ENCODE assay signal across 8 mouse cellular contexts in the genomic region with DNA sequence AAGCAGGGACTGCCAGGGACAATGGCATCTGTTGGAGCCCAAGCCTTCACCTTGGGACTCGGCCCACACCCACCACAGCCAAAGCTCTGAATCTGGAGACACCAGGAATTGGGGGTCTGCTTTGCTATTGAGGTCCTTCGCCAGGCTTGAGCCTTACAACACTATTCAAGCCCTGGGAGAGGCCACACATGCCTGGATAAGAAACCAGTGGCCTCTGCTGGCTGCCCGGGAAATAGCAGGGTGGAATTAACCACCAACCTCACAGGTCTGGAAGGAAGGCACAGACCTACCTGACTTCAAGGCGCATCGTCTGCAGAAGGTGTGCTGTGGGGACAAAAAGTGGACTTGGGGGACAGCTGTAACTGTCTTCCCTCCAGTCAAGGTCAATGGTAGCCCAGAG. TPM values are rescaled to one million over a fixed set of nuclear protein-coding genes. Genes with fewer than 3 reads are reported as not detected.
A peak's percentile ranks its signal among the peaks of the same experiment; 100 is the strongest.
DNase-seq lines count a peak whose midpoint lies in the region; ATAC-seq and TF ChIP-seq lines count a peak whose summit lies in the region.

No protein-coding gene starts in this region.

- H3K9ac ChIP-seq in heart, embryonic 12.5 days, result 0 out of 2 replicates have a peak overlapping the region, but pooled peaks have one; percentile 4
- no peak overlapping the region for H3K9ac ChIP-seq in kidney, embryonic 14.5 days (ENCODE audit: low read depth, low read length)
- H3K9ac ChIP-seq in liver, embryonic 13.5 days, result no peak overlapping the region
- no peak overlapping the region for H3K9ac ChIP-seq in neural tube, embryonic 15.5 days (replicated peaks)

- peak; percentile 60; the same call in 1 of the 2 replicates for TF ChIP-seq CTCF in testis, adult 2 months (IDR thresholded peaks at IDR 0.05; ENCODE audit: control insufficient read depth, insufficient read depth, insufficient replicate concordance, low read depth, low read length)

- no peaks in the 10 kb centered on the region for H3K27me3 ChIP-seq in testis, adult 2 months (ENCODE audit: control insufficient read depth, insufficient read depth, low read length)
- no peaks in the 10 kb centered on the region for H3K27me3 ChIP-seq in heart, embryonic 12.5 days (replicated peaks)
- no peaks in the 10 kb centered on the region for H3K27me3 ChIP-seq in kidney, embryonic 14.5 days (ENCODE audit: control insufficient read depth, insufficient read depth, low read length)
- H3K27me3 ChIP-seq in liver, embryonic 13.5 days, result no peaks in the 10 kb centered on the region
- H3K27me3 ChIP-seq in neural tube, embryonic 15.5 days (replicated peaks), result no peaks in the 10 kb centered on the region

- DNase-seq in testis, postnatal 14 days (ENCODE audit: low spot score), result no peak
- DNase-seq in cerebellum, postnatal 14 days, result peak; percentile 85 to 86
- no peak for DNase-seq in liver, embryonic 13.5 days
- DNase-seq in Muller cell, postnatal 12 days (ENCODE audit: inconsistent ontology term), result no peak

- WGBS in heart, embryonic 12.5 days, result 60% methylated on average over 5 of the region's 5 CpGs
- WGBS in kidney, embryonic 14.5 days, result 54% methylated on average over 5 of the region's 5 CpGs
- WGBS in liver, embryonic 13.5 days (ENCODE audit: insufficient replicate concordance), result 60% methylated on average over 5 of the region's 5 CpGs
- WGBS in neural tube, embryonic 15.5 days, result 55% methylated on average over 5 of the region's 5 CpGs

- no peak for ATAC-seq in heart, embryonic 12.5 days (ENCODE audit: insufficient number of reproducible peaks, low FRiP score)
- ATAC-seq in kidney, embryonic 14.5 days (ENCODE audit: low FRiP score, low TSS enrichment), result peak; percentile 30
- ATAC-seq in liver, embryonic 13.5 days (ENCODE audit: low read depth), result peak; percentile 43; the same call in 1 of the 2 replicates
- ATAC-seq in neural tube, embryonic 15.5 days (ENCODE audit: low FRiP score), result peak; percentile 39; the same call in 1 of the 2 replicates

- no peak overlapping the region for H3K4me3 ChIP-seq in testis, adult 2 months (ENCODE audit: control insufficient read depth, low read depth, low read length)
- H3K4me3 ChIP-seq in heart, embryonic 12.5 days, result no peak overlapping the region
- H3K4me3 ChIP-seq in kidney, embryonic 14.5 days (ENCODE audit: low read length), result no peak overlapping the region
- no peak overlapping the region for H3K4me3 ChIP-seq in liver, embryonic 13.5 days (replicated peaks)
- H3K4me3 ChIP-seq in neural tube, embryonic 15.5 days (replicated peaks), result no peak overlapping the region

- no peak for TF ChIP-seq POLR2A in testis, adult 2 months (IDR thresholded peaks at IDR 0.05; ENCODE audit: control insufficient read depth, low read depth, low read length)

- H3K4me2 ChIP-seq in heart, embryonic 12.5 days, result no peak overlapping the region
- peak overlapping the region; percentile 6; the same call in 1 of the 2 replicates for H3K4me2 ChIP-seq in kidney, embryonic 14.5 days (replicated peaks; ENCODE audit: low read depth, low read length)
- no peak overlapping the region for H3K4me2 ChIP-seq in liver, embryonic 13.5 days
- H3K4me2 ChIP-seq in neural tube, embryonic 15.5 days, result no peak overlapping the region

- H3K27ac ChIP-seq in testis, adult 2 months (ENCODE audit: control insufficient read depth, insufficient read depth, low read depth, low read length), result no peak overlapping the region
- H3K27ac ChIP-seq in heart, embryonic 12.5 days (ENCODE audit: poor library complexity, severe bottlenecking), result no peak overlapping the region
- no peak overlapping the region for H3K27ac ChIP-seq in kidney, embryonic 14.5 days (ENCODE audit: low read depth, low read length)
- no peak overlapping the region for H3K27ac ChIP-seq in liver, embryonic 13.5 days
- H3K27ac ChIP-seq in neural tube, embryonic 15.5 days (replicated peaks), result no peak overlapping the region

- H3K9me3 ChIP-seq in heart, embryonic 12.5 days (replicated peaks), result no peaks in the 10 kb centered on the region
- no peaks in the 10 kb centered on the region for H3K9me3 ChIP-seq in kidney, embryonic 14.5 days (ENCODE audit: control insufficient read depth, low read length)
- H3K9me3 ChIP-seq in liver, embryonic 13.5 days (replicated peaks), result no peaks in the 10 kb centered on the region
- H3K9me3 ChIP-seq in neural tube, embryonic 15.5 days (replicated peaks), result no peaks in the 10 kb centered on the region

- no peaks in the 10 kb centered on the region for H3K4me1 ChIP-seq in testis, adult 2 months (ENCODE audit: control insufficient read depth, insufficient read depth, low read length)
- 0 out of 2 replicates have a peak, but pooled peaks cover 6% of the 10 kb centered on the region for H3K4me1 ChIP-seq in heart, embryonic 12.5 days (replicated peaks)
- H3K4me1 ChIP-seq in kidney, embryonic 14.5 days (ENCODE audit: control insufficient read depth, insufficient read depth, low read length), result no peaks in the 10 kb centered on the region
- H3K4me1 ChIP-seq in liver, embryonic 13.5 days (replicated peaks), result peaks cover 8% of the 10 kb centered on the region
- no peaks in the 10 kb centered on the region for H3K4me1 ChIP-seq in neural tube, embryonic 15.5 days

- H3K36me3 ChIP-seq in testis, adult 2 months (ENCODE audit: control insufficient read depth, insufficient read depth, low read length), result peaks cover 1% of the 10 kb centered on the region
- H3K36me3 ChIP-seq in heart, embryonic 12.5 days, result peaks cover 95% of the 10 kb centered on the region
- H3K36me3 ChIP-seq in kidney, embryonic 14.5 days (ENCODE audit: control insufficient read depth, insufficient read depth, low read length), result peaks cover 85% of the 10 kb centered on the region
- peaks cover 98% of the 10 kb centered on the region for H3K36me3 ChIP-seq in liver, embryonic 13.5 days
- peaks cover 81% of the 10 kb centered on the region for H3K36me3 ChIP-seq in neural tube, embryonic 15.5 days

RNA-seq across cellular contexts. Expression of gene Traf7, which starts 14.1 kb away (rescaled TPM):
- polyA plus RNA-seq in testis, adult 2 months (2012; rRNA removed), result 64.4 and 69.4 TPM in 2 replicates
- 71.8 and 81.4 TPM in 2 replicates for polyA plus RNA-seq in heart, embryonic 12.5 days (2016; fragmentation: Nextera tagmentation; extraction: Ambion mirVana)
- polyA plus RNA-seq in kidney, embryonic 14.5 days (2014; fragmentation: Nextera tagmentation; extraction: Ambion mirVana), result 69.0 and 88.5 TPM in 2 replicates
- 40.7 and 43.9 TPM in 2 replicates for polyA plus RNA-seq in liver, embryonic 13.5 days (2015; fragmentation: Nextera tagmentation; extraction: Ambion mirVana)
- polyA plus RNA-seq in neural tube, embryonic 15.5 days (2015; fragmentation: Nextera tagmentation; extraction: Ambion mirVana), result 83.2 and 89.4 TPM in 2 replicates

RNA-seq across cellular contexts. Expression of gene Rab26, which starts 20.4 kb away (rescaled TPM):
- 0.82 and 1.1 TPM in 2 replicates for polyA plus RNA-seq in testis, adult 2 months (2012; rRNA removed)
- 1.2 TPM in 2 replicates for polyA plus RNA-seq in heart, embryonic 12.5 days (2016; fragmentation: Nextera tagmentation; extraction: Ambion mirVana)
- 2.7 and 2.8 TPM in 2 replicates for polyA plus RNA-seq in kidney, embryonic 14.5 days (2014; fragmentation: Nextera tagmentation; extraction: Ambion mirVana)
- polyA plus RNA-seq in liver, embryonic 13.5 days (2015; fragmentation: Nextera tagmentation; extraction: Ambion mirVana), result 0.88 and 0.99 TPM in 2 replicates
- 6.1 and 9.1 TPM in 2 replicates for polyA plus RNA-seq in neural tube, embryonic 15.5 days (2015; fragmentation: Nextera tagmentation; extraction: Ambion mirVana)

RNA-seq across cellular contexts. Expression of gene Caskin1, which starts 25.2 kb away (rescaled TPM):
- 20.6 and 23.9 TPM in 2 replicates for polyA plus RNA-seq in testis, adult 2 months (2012; rRNA removed)
- 0.64 and 0.77 TPM in 2 replicates for polyA plus RNA-seq in heart, embryonic 12.5 days (2016; fragmentation: Nextera tagmentation; extraction: Ambion mirVana)
- polyA plus RNA-seq in kidney, embryonic 14.5 days (2014; fragmentation: Nextera tagmentation; extraction: Ambion mirVana), result 1.6 and 1.8 TPM in 2 replicates
- 0.15 and 0.20 TPM in 2 replicates for polyA plus RNA-seq in liver, embryonic 13.5 days (2015; fragmentation: Nextera tagmentation; extraction: Ambion mirVana)
- 42.7 and 53.4 TPM in 2 replicates for polyA plus RNA-seq in neural tube, embryonic 15.5 days (2015; fragmentation: Nextera tagmentation; extraction: Ambion mirVana)

RNA-seq across cellular contexts. Expression of gene Mlst8, which starts 34.7 kb away (rescaled TPM):
- polyA plus RNA-seq in testis, adult 2 months (2012; rRNA removed), result 13.9 and 16.5 TPM in 2 replicates
- polyA plus RNA-seq in heart, embryonic 12.5 days (2016; fragmentation: Nextera tagmentation; extraction: Ambion mirVana), result 17.8 and 20.5 TPM in 2 replicates
- 36.4 and 36.9 TPM in 2 replicates for polyA plus RNA-seq in kidney, embryonic 14.5 days (2014; fragmentation: Nextera tagmentation; extraction: Ambion mirVana)
- polyA plus RNA-seq in liver, embryonic 13.5 days (2015; fragmentation: Nextera tagmentation; extraction: Ambion mirVana), result 11.7 and 13.8 TPM in 2 replicates
- polyA plus RNA-seq in neural tube, embryonic 15.5 days (2015; fragmentation: Nextera tagmentation; extraction: Ambion mirVana), result 29.5 and 33.1 TPM in 2 replicates

RNA-seq across cellular contexts. Expression of gene Pkd1, which starts 36.0 kb away (rescaled TPM):
- polyA plus RNA-seq in testis, adult 2 months (2012; rRNA removed), result 31.6 and 35.0 TPM in 2 replicates
- polyA plus RNA-seq in heart, embryonic 12.5 days (2016; fragmentation: Nextera tagmentation; extraction: Ambion mirVana), result 18.1 and 18.9 TPM in 2 replicates
- 16.7 and 31.6 TPM in 2 replicates for polyA plus RNA-seq in kidney, embryonic 14.5 days (2014; fragmentation: Nextera tagmentation; extraction: Ambion mirVana)
- polyA plus RNA-seq in liver, embryonic 13.5 days (2015; fragmentation: Nextera tagmentation; extraction: Ambion mirVana), result 2.2 and 3.3 TPM in 2 replicates
- 31.2 and 31.7 TPM in 2 replicates for polyA plus RNA-seq in neural tube, embryonic 15.5 days (2015; fragmentation: Nextera tagmentation; extraction: Ambion mirVana)

Comparison
In these comparisons a context has a peak if more than half of its experiments do, and no peak if none do; other contexts are left out.
1. DNase-seq: peak in cerebellum, postnatal 14 days (2 of 2); none in testis, postnatal 14 days (single experiment), liver, embryonic 13.5 days (single experiment) and Muller cell, postnatal 12 days (single experiment).